Mouse (Mus musculus) heart, postnatal 0 days (tissue): ENCODE measurements around the gene Csnk1d. TPM values are rescaled to one million over a fixed set of nuclear protein-coding genes. Genes with fewer than 3 reads are reported as not detected.

Experiments used
- ATAC-seq: fragments of 200-750 bp; cut with Nextera tagmentation; 2 replicates; pipeline ENCODE4 v1.8.0; 2017; ENCODE audit warnings: low read depth, moderate number of reproducible peaks, moderate library complexity; ENCODE audit not compliant: insufficient read depth
- DNase-seq: peaks from one replicate; pipeline ENCODE4 v3.0.0-alpha.2; 2016; ENCODE audit warnings: low spot score
- H3K27ac ChIP-seq: fragments of 300-500 bp; sonication (generic); 2 replicates; pipeline ENCODE4 v1.5.1; 2014; ENCODE audit warnings: low read depth, mild to moderate bottlenecking
- H3K27me3 ChIP-seq: fragments of 300-500 bp; sonication (generic); 2 replicates; pipeline ENCODE4 v1.6.1; 2014; ENCODE audit warnings: low read length, mixed read lengths; ENCODE audit not compliant: control insufficient read depth, insufficient read depth
- H3K36me3 ChIP-seq: fragments of 300-500 bp; sonication (generic); replicated peaks from 2 replicates; pipeline ENCODE4 v1.6.1; 2014; ENCODE audit warnings: low read length, mixed read lengths; ENCODE audit not compliant: control insufficient read depth, insufficient read depth
- H3K4me1 ChIP-seq: fragments of 300-500 bp; sonication (generic); 2 replicates; pipeline ENCODE4 v1.6.1; 2014; ENCODE audit warnings: antibody characterized with exemption; ENCODE audit not compliant: control insufficient read depth, insufficient read depth
- H3K4me2 ChIP-seq: fragments of 300-500 bp; sonication (generic); 2 replicates; pipeline ENCODE4 v1.6.1; 2014; ENCODE audit warnings: low read depth, mild to moderate bottlenecking, low read length, moderate library complexity
- H3K4me3 ChIP-seq: fragments of 300-500 bp; sonication (generic); 2 replicates; pipeline ENCODE4 v1.5.1; 2014; ENCODE audit warnings: low read depth, low read length
- H3K9ac ChIP-seq: fragments of 300-500 bp; sonication (generic); replicated peaks from 2 replicates; pipeline ENCODE4 v1.6.1; 2014; ENCODE audit warnings: low read depth, low read length, mixed read lengths
- H3K9me3 ChIP-seq: fragments of 300-500 bp; sonication (generic); replicated peaks from 2 replicates; pipeline ENCODE4 v1.6.1; 2016; ENCODE audit warnings: low read length; ENCODE audit not compliant: control insufficient read depth
- CTCF ChIP-seq: IDR thresholded peaks from 2 replicates; pipeline ENCODE4 v1.5.1; 2016; ENCODE audit warnings: antibody characterized with exemption, control low read depth, low read depth
- EP300 ChIP-seq: IDR thresholded peaks from 2 replicates; pipeline ENCODE4 v1.6.1; 2016; ENCODE audit warnings: antibody characterized with exemption, low read depth
- WGBS: fragments of 180-500 bp; shearing (Covaris S2); extraction: QIAGEN DNeasy Blood & Tissue Kit; methylation state at CpG from one replicate; pipeline ENCODE4 v1.1.7; 2014; 5-methylcytosine and 5-hydroxymethylcytosine counted together
- polyA plus RNA-seq: library from polyadenylated mRNA; unstranded; fragments of >200 nt; fragmentation: Nextera tagmentation; extraction: Ambion mirVana; gene quantifications from 2 replicates; pipeline ENCODE4 v1.2.1, GENCODE M21; 2015
- total RNA-seq: library from RNA; depleted of rRNA; stranded (reverse); fragments of >200 nt; gene quantifications from 2 replicates; pipeline ENCODE4 v1.2.3, GENCODE M21; 2014; ENCODE audit warnings: low replicate concordance

Csnk1d gene
- total and polyA plus RNA-seq, 2 experiments from 2014 or later = 46.7 to 51.9 TPM

- H3K36me3 ChIP-seq = no peaks in the 10 kb centered on the region
- H3K9ac ChIP-seq = no peak overlapping the region
- H3K9me3 ChIP-seq = no peaks in the 10 kb centered on the region
- no peak for TF ChIP-seq EP300
- TF ChIP-seq CTCF = no peak
- no peaks in the 10 kb centered on the region for H3K27me3 ChIP-seq
- DNase-seq = no peak
- H3K4me3 ChIP-seq = no peak overlapping the region
- no peak overlapping the region for H3K4me2 ChIP-seq
- no peak overlapping the region for H3K27ac ChIP-seq
- ATAC-seq = no peak
- WGBS = 71% methylated on average over 5 of the region's 5 CpGs
- H3K4me1 ChIP-seq = peaks cover 17% of the 10 kb centered on the region
Observed at GRCm38 (mm10) chr11:120945926-120946325, 45.2 kb downstream of the Csnk1d start.

GRCm38 (mm10) chr11:120945266-120945665 is 45.9 kb downstream of the Csnk1d start:
- TF ChIP-seq CTCF (no peak), EP300 (no peak)
- WGBS = 82% methylated on average over 7 of the region's 7 CpGs

GRCm38 (mm10) chr11:120940959-120941358 is 50.2 kb downstream of the Csnk1d start:
- H3K4me3 ChIP-seq = no peak overlapping the region
- ATAC-seq (no peak), DNase-seq (no peak)
- no peaks in the 10 kb centered on the region for H3K4me1 ChIP-seq
- H3K9ac ChIP-seq = no peak overlapping the region
- no peak overlapping the region for H3K4me2 ChIP-seq
- no peaks in the 10 kb centered on the region for H3K9me3 ChIP-seq
- H3K36me3 ChIP-seq = no peaks in the 10 kb centered on the region
- TF ChIP-seq EP300 = no peak
- no peak for TF ChIP-seq CTCF
- WGBS = 82% methylated on average over 6 of the region's 6 CpGs
- no peak overlapping the region for H3K27ac ChIP-seq
- H3K27me3 ChIP-seq = no peaks in the 10 kb centered on the region

More at GRCm38 (mm10) chr11:120945266-120945665, 45.9 kb downstream of the Csnk1d start:
- Histone ChIP-seq H3K27me3 (no peaks in the 10 kb centered on the region), H3K4me3 (no peak overlapping the region), H3K9me3 (no peaks in the 10 kb centered on the region), H3K9ac (no peak overlapping the region), H3K4me1 (peaks cover 12% of the 10 kb centered on the region), H3K4me2 (no peak overlapping the region), H3K27ac (no peak overlapping the region), H3K36me3 (no peaks in the 10 kb centered on the region)
- DNase-seq (no peak), ATAC-seq (no peak)

- Histone ChIP-seq H3K4me1 (no peaks in the 10 kb centered on the region), H3K27ac (no peak overlapping the region), H3K4me3 (no peak overlapping the region), H3K27me3 (no peaks in the 10 kb centered on the region), H3K9ac (no peak overlapping the region), H3K9me3 (no peaks in the 10 kb centered on the region), H3K36me3 (no peaks in the 10 kb centered on the region), H3K4me2 (no peak overlapping the region)
- 53% methylated on average over 6 of the region's 6 CpGs for WGBS
- no peak for ATAC-seq
- no peak for TF ChIP-seq EP300
- no peak for TF ChIP-seq CTCF
- no peak for DNase-seq
Observed at GRCm38 (mm10) chr11:120939712-120940341, 51.3 kb downstream of the Csnk1d start.

- TF ChIP-seq EP300 (no peak), CTCF (no peak)
- no peak for ATAC-seq
- no peaks in the 10 kb centered on the region for H3K9me3 ChIP-seq
- no peak overlapping the region for H3K4me2 ChIP-seq
- no peaks in the 10 kb centered on the region for H3K4me1 ChIP-seq
- no peak for DNase-seq
- no peak overlapping the region for H3K27ac ChIP-seq
- no peak overlapping the region for H3K9ac ChIP-seq
- H3K36me3 ChIP-seq = no peaks in the 10 kb centered on the region
- no peak overlapping the region for H3K4me3 ChIP-seq
- WGBS = 24% methylated on average over 4 of the region's 4 CpGs
- no peaks in the 10 kb centered on the region for H3K27me3 ChIP-seq
Observed at GRCm38 (mm10) chr11:120938795-120939194, 52.3 kb downstream of the Csnk1d start.

GRCm38 (mm10) chr11:120937976-120938375 is 53.2 kb downstream of the Csnk1d start:
- DNase-seq = no peak
- H3K27ac ChIP-seq = no peak overlapping the region
- peaks cover 3% of the 10 kb centered on the region; the same call in 1 of the 2 replicates for H3K4me1 ChIP-seq
- H3K27me3 ChIP-seq = no peaks in the 10 kb centered on the region
- TF ChIP-seq CTCF (no peak), EP300 (no peak)
- no peak overlapping the region for H3K4me2 ChIP-seq
- H3K4me3 ChIP-seq = no peak overlapping the region
- no peak for ATAC-seq
- no peaks in the 10 kb centered on the region for H3K9me3 ChIP-seq
- WGBS = 97% methylated on average over 1 of the region's 1 CpGs
- H3K9ac ChIP-seq = no peak overlapping the region
- H3K36me3 ChIP-seq = no peaks in the 10 kb centered on the region
